In genomic region chr11:32864615-32865014, GRCm38 (mm10) we compare ENCODE assay signal across 21 mouse cellular contexts. TPM values are rescaled to one million over a fixed set of nuclear protein-coding genes. Genes with fewer than 3 reads are reported as not detected.
DNase-seq lines count a peak whose midpoint lies in the region; ATAC-seq lines count a peak whose summit lies in the region.
"Had no signal": no experiment of that assay in that cellular context is flagged by ENCODE, and none has a peak within 500 bp of the region (broad histone marks: within the 10 kb centered on the region; RNA-seq: fewer than 3 reads in every experiment).

No protein-coding gene starts in this region.

- H3K9ac ChIP-seq in hindbrain, embryonic 14.5 days, result no peak overlapping the region
- H3K9ac ChIP-seq in hindbrain, embryonic 16.5 days (ENCODE audit: low read depth, low read length), result no peak overlapping the region
- H3K9ac ChIP-seq: intestine, embryonic 15.5 days; limb, embryonic 12.5 days; liver, embryonic 13.5 days; lung, embryonic 15.5 days; neural tube, embryonic 12.5 days had no signal

- no peaks in the 10 kb centered on the region for H3K9me3 ChIP-seq in hindbrain, embryonic 14.5 days (ENCODE audit: control insufficient read depth, low read length)
- H3K9me3 ChIP-seq in hindbrain, embryonic 16.5 days (ENCODE audit: control insufficient read depth, low read length), result no peaks in the 10 kb centered on the region
- H3K9me3 ChIP-seq: intestine, embryonic 15.5 days; limb, embryonic 12.5 days; liver, embryonic 13.5 days; lung, embryonic 15.5 days; megakaryocyte, embryonic 14.5 days; neural tube, embryonic 12.5 days had no signal

- no peaks in the 10 kb centered on the region for H3K36me3 ChIP-seq in hindbrain, embryonic 14.5 days (replicated peaks; ENCODE audit: control insufficient read depth, insufficient read depth)
- no peaks in the 10 kb centered on the region for H3K36me3 ChIP-seq in hindbrain, embryonic 16.5 days (ENCODE audit: control insufficient read depth, insufficient read depth, low read length)
- H3K36me3 ChIP-seq: intestine, embryonic 15.5 days; limb, embryonic 12.5 days; liver, embryonic 13.5 days; lung, embryonic 15.5 days; neural tube, embryonic 12.5 days had no signal

- H3K27ac ChIP-seq in hindbrain, embryonic 14.5 days, result no peak overlapping the region
- H3K27ac ChIP-seq in hindbrain, embryonic 16.5 days (ENCODE audit: low read depth, low read length), result no peak overlapping the region
- H3K27ac ChIP-seq: intestine, embryonic 15.5 days; left cerebral cortex, adult 2 months; limb, embryonic 12.5 days; liver, embryonic 13.5 days; lung, embryonic 15.5 days; neural tube, embryonic 12.5 days had no signal

- peak; percentile 33 for DNase-seq in hindbrain, embryonic 14.5 days (ENCODE audit: low spot score)
- peak; percentile 82 for DNase-seq in brain, adult 2 months (ENCODE audit: low read depth, low spot score)
- DNase-seq in cerebellum, adult 11-12 months, result peak; percentile 68
- DNase-seq in cerebellum, postnatal 25 days, result peak; percentile 61 to 76
- no peak for DNase-seq in thymus, postnatal 0 days (ENCODE audit: low spot score)
- no peak for DNase-seq in urinary bladder, postnatal 4 days (ENCODE audit: low spot score in 2 of 2)
- DNase-seq: adrenal gland, postnatal 14 days; gastrocnemius, postnatal 14 days; liver, embryonic 13.5 days had no signal

- no peak overlapping the region for H3K4me2 ChIP-seq in hindbrain, embryonic 14.5 days (replicated peaks)
- no peak overlapping the region for H3K4me2 ChIP-seq in hindbrain, embryonic 16.5 days (ENCODE audit: low read length)
- H3K4me2 ChIP-seq: intestine, embryonic 15.5 days; limb, embryonic 12.5 days; liver, embryonic 13.5 days; lung, embryonic 15.5 days; neural tube, embryonic 12.5 days had no signal

- WGBS in hindbrain, embryonic 14.5 days, result 87% methylated on average over 5 of the region's 5 CpGs
- WGBS in hindbrain, embryonic 16.5 days, result 85% methylated on average over 5 of the region's 5 CpGs

- no peak for ATAC-seq in hindbrain, embryonic 14.5 days (ENCODE audit: low FRiP score)
- no peak for ATAC-seq in hindbrain, embryonic 16.5 days
- ATAC-seq: intestine, embryonic 15.5 days had no signal

- H3K4me1 ChIP-seq in hindbrain, embryonic 14.5 days (replicated peaks; ENCODE audit: control insufficient read depth, insufficient read depth, low read length), result 0 out of 2 replicates have a peak, but pooled peaks cover 3% of the 10 kb centered on the region
- no peaks in the 10 kb centered on the region for H3K4me1 ChIP-seq in hindbrain, embryonic 16.5 days (ENCODE audit: control insufficient read depth, insufficient read depth, low read depth, low read length)
- H3K4me1 ChIP-seq: intestine, embryonic 15.5 days; liver, embryonic 13.5 days; lung, embryonic 15.5 days; megakaryocyte, embryonic 14.5 days; neural tube, embryonic 12.5 days had no signal

- H3K27me3 ChIP-seq in hindbrain, embryonic 14.5 days (ENCODE audit: control insufficient read depth, insufficient read depth, low read length), result no peaks in the 10 kb centered on the region
- H3K27me3 ChIP-seq in hindbrain, embryonic 16.5 days (replicated peaks; ENCODE audit: control insufficient read depth, insufficient read depth, low read length), result no peaks in the 10 kb centered on the region
- H3K27me3 ChIP-seq: intestine, embryonic 15.5 days; limb, embryonic 12.5 days; liver, embryonic 13.5 days; lung, embryonic 15.5 days; megakaryocyte, embryonic 14.5 days; neural tube, embryonic 12.5 days had no signal

- H3K4me3 ChIP-seq in hindbrain, embryonic 14.5 days (replicated peaks; ENCODE audit: low read length), result no peak overlapping the region
- no peak overlapping the region for H3K4me3 ChIP-seq in hindbrain, embryonic 16.5 days (ENCODE audit: low read length)
- H3K4me3 ChIP-seq: intestine, embryonic 15.5 days; left cerebral cortex, adult 2 months; limb, embryonic 12.5 days; liver, embryonic 13.5 days; lung, embryonic 15.5 days; neural tube, embryonic 12.5 days had no signal

RNA-seq across cellular contexts. Expression of gene Smim23, which starts 40.2 kb away (rescaled TPM):
- not detected in 2 replicates for polyA plus RNA-seq in hindbrain, embryonic 14.5 days (2014; fragmentation: Nextera tagmentation; extraction: Ambion mirVana)
- not detected in 2 replicates for polyA plus RNA-seq in hindbrain, embryonic 16.5 days (2015; fragmentation: Nextera tagmentation; extraction: Ambion mirVana)
- polyA plus RNA-seq in thymus, postnatal 0 days (2015; fragmentation: Nextera tagmentation; extraction: Ambion mirVana), result not detected in 2 replicates
- polyA plus RNA-seq: C2C12; frontal cortex, adult 2 months; heart, embryonic 16.5 days; hindbrain, embryonic 11.5 days; intestine, embryonic 15.5 days; kidney, embryonic 14.5 days; limb, embryonic 12.5 days; liver, embryonic 13.5 days; lung, embryonic 15.5 days; neural tube, embryonic 12.5 days had no signal

Comparison
In these comparisons a context has a peak if more than half of its experiments do, and no peak if none do; other contexts are left out.
1. DNase-seq: peak in hindbrain, embryonic 14.5 days (single experiment), brain, adult 2 months (single experiment), cerebellum, adult 11-12 months (single experiment) and cerebellum, postnatal 25 days (2 of 2); none in thymus, postnatal 0 days (single experiment) and urinary bladder, postnatal 4 days (0 of 2).